Mouse (Mus musculus): ENCODE data around the gene Slc7a5. TPM values are rescaled to one million over a fixed set of nuclear protein-coding genes. Genes with fewer than 3 reads are reported as not detected.

Gene Slc7a5
- total RNA-seq, 2 experiments from 2014 or later: 150 to 153 TPM

DNA sequence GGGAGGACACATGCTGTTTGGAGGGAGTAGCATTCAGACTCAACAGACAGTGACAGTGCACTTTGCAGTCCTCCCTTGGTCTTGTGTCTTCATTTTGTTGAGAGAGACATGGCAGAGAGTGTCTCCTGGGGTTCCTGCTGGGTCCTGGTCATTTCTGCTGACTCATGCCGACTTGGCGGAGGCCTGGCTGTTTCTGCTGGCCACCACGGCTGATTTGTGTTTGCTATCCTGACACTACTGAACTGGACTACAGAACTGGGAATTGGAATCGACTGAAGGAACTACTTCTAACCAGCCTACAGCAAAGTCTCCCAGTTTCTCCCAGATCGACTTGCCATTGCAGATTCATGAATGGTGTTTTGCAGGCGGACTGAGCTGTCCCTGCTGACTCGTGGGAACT is 31.2 kb upstream of the Slc7a5 start:
- DNase-seq: no peak
- intact Hi-C loops (cut with DNase I): no loop called here

DNA sequence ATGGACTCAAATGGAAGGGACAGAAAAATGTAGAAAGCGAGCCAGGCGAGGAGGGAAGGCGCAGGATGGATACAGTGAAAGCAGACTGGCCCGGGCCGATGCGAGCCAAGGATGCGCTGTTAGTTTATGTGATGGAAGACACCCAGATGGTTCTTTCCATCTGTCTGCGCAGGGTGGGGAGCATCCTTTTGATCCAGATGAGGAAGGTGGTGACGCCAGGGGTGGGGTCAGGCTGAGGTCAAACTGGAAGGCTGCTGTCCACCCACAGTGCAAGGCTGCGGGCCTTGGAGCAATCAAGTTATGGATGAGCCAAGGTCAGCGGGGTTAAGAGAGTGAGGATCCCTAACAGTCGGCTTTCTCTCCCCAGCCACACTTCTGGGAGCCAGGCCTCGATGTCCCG is 28.9 kb upstream of the Slc7a5 start:
- intact Hi-C loops (cut with DNase I): no loop called here
- DNase-seq: peak; percentile 57

DNA sequence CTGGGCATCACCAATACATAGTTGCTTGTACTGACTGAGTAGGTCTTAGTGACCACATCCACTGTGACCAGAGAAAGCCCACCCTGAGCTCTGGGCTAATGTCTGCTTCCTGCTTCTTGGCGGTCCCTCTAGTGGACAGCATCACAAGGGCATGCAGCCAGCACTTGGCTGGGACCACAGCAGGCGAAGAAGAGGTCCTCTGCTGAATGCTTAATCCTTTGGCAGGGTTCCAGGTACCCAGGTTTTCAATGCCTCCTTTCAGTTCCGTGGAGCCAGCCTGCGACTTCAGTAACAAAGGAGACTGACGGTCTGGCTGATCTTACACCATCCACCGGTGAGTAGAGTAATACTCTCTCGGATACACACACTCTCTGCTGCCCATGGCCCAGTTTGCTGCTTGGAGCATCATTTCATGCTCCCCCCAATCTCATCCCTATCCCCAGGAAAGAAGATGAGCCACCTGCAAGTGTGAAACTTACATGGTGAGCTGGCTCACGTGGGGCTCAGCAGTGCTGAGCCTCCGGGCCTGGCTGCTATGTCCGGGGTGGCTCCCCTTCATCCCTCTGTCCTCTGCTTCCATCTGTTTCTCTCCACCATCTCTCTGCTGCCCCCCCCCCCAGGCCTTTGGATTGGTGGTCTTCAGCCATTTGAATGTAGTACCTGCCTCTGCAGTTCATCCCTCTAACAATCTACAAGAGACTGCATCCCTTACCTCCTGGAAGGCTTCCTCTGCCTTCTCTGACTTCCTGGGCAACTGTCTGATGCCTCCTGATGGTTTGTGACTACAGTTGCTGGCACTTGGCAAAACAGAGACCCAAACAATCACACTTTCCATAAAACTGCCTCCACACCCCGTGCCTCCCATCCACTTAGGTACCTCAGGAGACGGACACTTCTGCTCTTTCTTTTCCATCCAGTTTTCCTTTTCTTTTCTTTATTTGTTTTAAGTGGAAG is 28.1 kb upstream of the Slc7a5 start:
- peak; percentile 98 for DNase-seq
- intact Hi-C loops (cut with DNase I): no loop called here

DNA sequence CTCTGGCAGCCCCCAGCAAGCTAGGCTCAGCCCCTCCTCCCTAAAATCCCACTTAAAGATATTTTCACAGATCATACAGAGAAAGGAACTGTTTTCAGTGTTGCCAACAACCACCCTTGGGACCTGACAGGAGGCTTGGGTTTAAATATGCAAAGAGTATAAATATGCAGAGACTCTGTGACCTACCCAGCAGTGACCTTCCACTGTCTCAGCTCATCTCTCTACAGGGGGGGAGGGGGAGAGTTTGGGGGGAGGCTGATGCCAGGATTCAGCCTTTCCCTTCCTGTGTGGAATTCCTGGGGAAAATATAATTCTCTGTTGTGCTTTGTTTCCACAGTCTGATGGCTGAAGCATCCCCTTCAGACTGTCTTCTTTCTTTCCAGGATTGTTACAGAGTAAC is 27.4 kb upstream of the Slc7a5 start:
- intact Hi-C loops (cut with DNase I): no loop called here

DNA sequence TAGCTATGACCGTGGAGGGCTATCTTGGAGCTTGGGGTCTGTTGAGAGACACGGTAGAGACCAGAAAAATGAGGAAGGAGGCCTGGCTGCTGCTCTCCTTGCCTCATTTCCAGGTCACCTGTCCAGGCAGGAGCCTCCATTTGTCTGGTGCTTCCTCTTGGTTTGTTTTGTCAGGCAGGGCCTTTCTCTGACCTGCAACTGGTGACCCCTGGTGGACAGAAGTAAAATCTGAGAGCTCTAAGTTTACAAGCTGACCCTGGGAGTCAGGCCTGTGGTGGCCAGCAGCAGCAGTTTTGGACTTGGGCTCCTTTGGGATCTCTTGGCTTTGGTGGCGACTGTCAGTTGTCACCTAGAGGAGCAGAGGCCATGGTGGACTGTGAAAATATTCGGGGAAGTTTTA is 27.0 kb upstream of the Slc7a5 start:
- DNase-seq: peak; percentile 49
- intact Hi-C loops (cut with DNase I): no loop called here

More for the DNA sequence above, 27.4 kb upstream of the Slc7a5 start:
- DNase-seq: no peak

DNA sequence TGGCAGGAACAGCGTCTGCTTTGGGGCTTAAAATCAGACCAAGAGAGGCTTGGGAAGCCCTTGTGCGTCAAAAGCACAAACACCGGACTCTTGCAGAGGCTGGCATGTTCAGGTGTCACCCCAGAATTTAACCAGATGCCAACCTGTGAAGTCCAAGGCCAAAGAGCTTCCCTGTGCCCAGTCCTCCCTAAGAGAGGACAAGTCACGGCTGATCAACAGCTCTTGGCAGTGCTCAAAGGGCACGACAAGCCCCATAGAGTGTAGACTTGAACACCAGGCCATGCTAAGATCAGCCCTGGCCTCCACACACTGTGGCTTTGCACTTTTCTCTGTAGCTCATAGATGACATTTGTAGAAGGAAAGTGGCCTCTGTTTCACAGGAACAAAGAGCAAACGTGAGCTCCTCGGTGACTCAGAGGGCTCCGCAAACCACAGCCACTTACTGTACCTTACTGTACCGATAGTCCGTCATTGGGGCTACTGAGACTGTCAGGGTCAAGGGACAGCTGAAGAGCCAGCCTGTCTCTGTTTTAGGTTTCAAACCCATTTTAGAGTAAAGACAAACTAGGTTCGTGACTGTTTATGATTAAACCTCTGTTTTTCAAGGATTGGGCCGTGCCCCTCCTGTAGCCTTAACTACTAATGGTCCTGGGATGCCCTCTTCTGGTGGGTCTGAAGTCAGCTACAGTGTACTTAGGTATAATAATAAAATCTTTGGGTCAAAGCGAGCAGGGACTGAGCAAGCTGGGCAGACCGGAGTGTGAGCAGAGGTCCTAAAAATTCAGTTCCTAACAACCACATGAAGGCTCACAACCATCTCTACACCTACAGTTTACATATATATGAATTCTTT is 25.4 kb upstream of the Slc7a5 start:
- no peak for DNase-seq
- intact Hi-C loops (cut with DNase I): no loop called here

DNA sequence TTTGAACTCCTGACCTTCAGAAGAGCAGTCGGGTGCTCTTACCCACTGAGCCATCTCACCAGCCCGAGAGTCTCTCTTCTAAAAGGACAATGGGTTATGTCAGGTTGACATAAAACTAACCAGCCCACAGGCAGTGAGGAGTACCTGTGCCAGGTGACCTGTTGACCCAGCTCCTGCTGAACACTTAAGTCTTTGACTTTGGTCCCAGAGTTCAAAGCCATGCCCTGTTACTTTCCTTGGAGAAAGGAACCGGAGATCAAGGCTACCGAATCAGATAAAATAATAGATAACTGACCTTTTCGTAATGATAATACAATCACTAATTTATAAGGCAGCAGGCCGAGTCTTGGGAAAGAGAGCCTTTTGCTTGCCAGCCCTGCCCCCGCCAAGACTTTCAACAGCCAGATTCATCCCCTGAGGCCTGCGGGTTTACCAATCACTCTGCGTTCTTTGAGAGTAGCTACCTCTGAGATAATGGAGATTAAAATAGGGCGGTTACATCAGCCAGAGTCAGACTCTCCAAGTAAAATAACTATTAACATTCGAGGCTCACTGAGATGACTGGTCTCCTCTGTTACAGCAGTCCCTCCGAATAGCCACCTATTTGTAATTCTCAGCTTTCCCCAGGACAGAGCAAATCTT is 24.7 kb upstream of the Slc7a5 start:
- no peak for DNase-seq
- intact Hi-C loops (cut with DNase I): no loop called here

DNA sequence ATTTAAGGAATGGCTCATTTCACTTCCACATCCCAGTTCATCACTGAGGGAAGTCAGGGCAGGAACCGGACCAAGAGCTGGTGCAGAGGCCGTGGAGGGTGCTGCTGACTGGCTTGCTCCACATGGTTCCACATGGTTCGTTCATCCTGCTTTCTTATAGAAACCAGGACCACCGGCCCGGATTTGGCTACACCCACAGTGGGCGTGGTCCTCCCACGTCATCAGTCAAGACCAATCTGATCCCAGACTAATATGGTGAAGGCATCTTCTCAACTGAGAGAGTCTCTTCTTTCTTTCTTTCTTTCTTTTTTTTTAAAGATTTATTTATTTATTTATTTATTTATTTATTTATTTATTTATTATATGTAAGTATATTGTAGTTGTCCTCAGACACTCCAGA is 24.1 kb upstream of the Slc7a5 start:
- intact Hi-C loops (cut with DNase I): no loop called here

DNA sequence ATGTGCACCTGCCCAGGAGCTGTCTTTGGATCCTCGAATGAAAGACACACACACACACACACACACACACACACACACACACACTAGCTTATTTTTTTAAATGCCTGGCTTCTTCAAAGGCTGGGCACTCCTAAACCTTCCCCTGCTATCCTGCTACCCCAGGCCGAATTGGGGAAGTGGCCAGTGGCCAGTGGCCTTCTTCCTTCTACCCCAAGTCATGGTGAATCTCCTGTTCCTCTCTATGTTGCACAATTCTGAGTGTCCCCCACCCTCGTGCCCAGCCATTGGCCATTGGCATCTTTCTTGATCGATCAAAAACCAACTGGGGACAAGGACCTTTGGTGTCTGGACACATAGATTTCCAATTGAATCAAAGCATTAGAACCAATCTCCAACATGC is 22.6 kb upstream of the Slc7a5 start:
- DNase-seq: no peak
- intact Hi-C loops (cut with DNase I): no loop called here

More for the DNA sequence above, 24.1 kb upstream of the Slc7a5 start:
- no peak for DNase-seq

DNA sequence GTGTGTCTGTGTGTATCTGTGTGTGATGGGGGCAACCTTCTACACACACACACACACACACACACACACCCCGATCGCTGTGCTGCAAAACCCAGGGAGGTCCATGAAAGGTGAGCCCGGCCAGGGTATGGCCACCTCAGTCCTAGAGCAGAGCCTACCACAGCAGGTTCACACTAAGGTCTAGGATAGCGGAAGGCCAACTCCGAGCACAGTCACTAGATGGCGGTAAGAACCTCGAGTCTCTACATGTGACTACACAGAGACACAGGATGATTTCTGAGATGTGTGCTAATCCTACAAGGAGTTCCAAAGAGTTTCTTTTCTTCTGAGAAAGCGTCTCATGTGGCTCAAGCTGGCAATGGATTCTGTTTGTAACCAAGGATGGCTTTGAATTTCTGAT is 19.8 kb upstream of the Slc7a5 start:
- DNase-seq: peak; percentile 62
- intact Hi-C loops (cut with DNase I): no loop called here

DNA sequence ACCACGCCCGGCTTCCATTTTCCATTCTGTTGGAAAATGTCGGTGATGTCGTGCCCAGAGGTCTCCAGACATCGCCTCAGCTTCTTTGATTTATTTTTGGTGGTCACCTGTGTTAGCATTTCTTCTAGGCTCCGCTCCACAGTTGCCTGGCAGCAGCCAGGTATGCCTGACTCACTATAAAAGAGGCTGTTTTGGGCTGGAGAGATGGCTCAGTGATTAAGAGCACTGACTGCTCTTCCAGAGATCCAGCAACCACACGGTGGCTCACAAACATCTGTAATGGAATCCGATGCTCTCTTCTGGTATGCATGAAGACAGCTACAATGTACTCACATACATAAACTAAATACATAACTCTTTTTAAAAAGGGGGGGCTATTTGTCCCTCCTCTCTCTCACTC is 18.8 kb upstream of the Slc7a5 start:
- DNase-seq: no peak
- intact Hi-C loops (cut with DNase I): no loop called here

DNA sequence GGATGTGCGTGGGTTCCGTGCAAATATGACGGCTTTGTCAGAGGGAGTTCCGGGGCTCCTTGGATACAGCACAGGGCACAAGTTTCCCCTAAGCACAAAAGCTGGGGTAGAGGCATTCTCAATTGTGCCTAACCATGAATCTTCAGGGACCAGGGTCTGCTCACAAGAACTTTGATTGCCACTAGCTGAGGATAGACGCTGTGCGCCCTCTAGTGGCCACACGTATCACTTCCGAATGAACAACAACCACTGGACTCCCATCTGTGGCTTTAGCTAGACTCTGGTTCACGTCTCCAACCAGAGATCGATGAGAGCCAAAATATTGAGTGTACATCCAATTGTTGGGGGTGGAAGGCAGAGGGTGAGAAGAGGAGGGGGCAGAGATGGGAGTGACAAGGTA is 18.1 kb upstream of the Slc7a5 start:
- intact Hi-C loops (cut with DNase I): no loop called here

DNA sequence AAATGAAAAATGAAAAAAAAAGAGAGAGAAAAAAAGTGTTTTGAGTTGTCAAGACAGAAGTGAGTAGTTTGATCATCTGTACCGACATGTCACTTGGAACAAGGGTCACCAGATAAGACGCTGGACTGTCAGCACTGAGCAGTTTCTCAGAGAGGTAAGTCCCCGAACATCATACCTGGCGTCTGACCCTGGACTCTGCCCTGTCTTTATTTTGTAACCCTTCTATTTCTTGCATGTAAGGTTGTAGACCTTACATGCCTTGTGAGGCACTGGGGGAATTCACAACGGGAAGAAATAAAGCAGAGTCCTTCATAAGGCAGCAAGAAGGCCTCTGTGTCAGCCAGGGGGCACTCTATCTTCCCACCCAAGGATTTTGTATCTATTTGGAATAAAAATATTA is 17.2 kb upstream of the Slc7a5 start:
- intact Hi-C loops (cut with DNase I): no loop called here
- DNase-seq: no peak

More for the DNA sequence above, 18.1 kb upstream of the Slc7a5 start:
- peak; percentile 87 for DNase-seq

DNA sequence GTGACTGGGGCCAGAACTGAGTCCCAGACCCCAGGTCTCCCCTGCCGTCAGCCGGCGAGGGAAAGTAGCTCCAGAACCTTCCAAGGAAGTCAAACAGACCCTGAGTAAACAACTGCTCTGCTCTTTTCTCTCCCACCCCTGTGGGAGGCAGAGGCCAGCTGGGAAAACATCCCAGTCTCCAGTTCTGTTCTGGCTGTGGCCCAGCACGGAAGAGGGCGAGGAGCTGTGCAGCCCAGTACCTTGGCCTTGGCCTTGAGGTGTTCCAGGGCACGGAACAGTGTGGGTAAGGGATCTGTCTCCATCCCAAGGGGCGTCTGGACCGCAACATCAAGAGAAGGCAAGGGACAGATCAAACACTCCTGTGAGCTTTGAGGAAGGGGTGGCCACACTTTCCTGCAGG is 14.6 kb upstream of the Slc7a5 start:
- DNase-seq: no peak

DNA sequence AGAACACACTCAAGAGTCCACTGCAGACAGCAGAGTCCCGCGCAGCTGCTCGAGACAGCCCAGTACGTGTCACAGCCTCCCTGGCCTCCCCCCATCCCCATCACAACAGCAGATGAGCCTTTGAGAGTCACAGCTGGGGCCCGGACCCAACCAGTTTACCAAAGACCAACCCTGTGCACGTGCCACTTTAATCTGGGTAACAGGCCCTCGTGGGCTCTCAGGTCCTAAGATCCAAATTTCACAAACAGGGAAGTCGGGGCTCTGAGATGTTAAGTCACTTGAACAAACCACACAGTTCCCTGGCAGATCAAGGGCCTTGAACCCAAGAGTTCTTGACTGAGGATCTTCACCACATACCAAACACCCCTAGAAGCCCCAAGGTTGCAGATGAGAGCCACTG is 14.1 kb upstream of the Slc7a5 start:
- DNase-seq: no peak
- intact Hi-C loops (cut with DNase I): no loop called here

More for the DNA sequence above, 14.6 kb upstream of the Slc7a5 start:
- intact Hi-C loops (cut with DNase I): no loop called here

DNA sequence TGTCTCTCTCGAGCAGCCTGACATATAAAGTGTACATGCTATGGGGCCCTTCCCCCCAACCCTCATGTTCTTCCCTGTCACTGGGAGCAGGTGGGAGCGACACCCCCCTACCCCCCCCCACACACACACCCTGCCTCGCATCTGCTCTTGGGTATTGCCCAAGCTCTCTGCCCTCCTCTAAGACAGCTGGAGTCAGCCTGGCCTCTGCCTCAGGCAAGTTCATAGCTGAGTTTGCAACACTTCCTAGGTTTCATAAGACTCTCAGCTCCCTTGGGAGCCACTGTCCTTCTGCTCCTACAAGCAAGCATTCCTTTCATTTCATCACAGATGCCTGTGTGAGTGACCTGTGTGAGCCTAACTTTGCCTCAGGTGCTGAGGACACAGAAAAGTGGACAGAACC is 12.2 kb upstream of the Slc7a5 start:
- intact Hi-C loops (cut with DNase I): no loop called here
- DNase-seq: no peak

DNA sequence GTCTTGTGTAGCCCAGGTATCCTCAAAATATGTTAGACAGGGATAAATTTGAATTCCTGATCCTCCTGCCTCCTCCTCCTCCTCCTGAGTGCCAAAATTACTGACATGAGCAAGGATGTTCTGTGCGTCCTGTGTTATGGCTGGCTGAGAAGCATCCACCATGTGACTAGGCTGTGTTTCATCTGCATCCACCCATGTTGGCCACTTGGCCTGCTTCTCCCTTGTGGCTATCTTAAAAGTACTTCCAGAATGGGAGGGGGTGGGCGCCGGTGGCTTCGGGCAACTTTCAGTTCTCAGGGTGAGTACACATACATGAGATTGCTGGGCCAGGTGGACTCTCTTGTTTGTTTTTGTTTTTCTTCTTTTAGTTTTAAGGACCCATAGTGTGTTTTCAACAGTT is 11.7 kb upstream of the Slc7a5 start:
- DNase-seq: no peak
- intact Hi-C loops (cut with DNase I): no loop called here

DNA sequence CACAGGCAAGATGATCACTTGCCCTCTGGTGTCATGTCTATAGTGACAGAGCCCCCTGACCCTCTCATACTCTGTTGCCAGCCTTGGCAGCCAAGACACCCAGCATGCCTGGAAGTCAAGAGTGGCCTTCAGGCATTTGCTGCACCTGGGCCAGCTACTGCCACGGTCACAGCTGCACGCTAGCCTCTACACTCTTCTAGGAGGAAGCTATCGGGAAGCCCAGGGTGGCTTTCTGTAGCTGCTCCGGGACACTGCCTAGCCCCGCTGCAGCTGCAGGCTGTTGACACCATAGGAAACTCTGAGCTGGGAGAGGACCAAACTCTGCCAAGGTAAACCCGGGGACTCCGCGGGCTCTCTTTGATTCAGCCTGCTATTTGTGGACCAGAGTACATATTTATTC is 5.9 kb upstream of the Slc7a5 start:
- no peak for DNase-seq
- intact Hi-C loops (cut with DNase I): no loop called here

DNA sequence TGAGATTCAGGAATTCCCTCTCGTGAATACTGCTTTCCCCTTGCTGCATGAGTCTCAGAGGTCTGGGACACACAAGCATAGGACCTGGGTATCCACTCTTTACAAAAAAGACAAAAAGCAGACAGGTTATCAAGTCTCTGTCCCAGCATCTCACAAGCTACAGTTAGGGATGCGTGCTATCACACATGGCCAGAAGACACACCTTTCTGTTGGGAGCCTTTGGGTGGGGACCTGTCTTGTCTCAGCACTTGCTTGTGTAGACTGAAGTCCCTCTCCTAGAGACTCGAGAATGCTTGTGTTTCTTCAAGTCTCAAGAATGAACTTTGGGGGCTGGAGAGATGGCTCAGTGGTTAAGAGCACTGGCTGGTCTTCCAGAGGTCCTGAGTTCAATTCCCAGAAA is 5.3 kb upstream of the Slc7a5 start:
- DNase-seq: no peak
- intact Hi-C loops (cut with DNase I): no loop called here

DNA sequence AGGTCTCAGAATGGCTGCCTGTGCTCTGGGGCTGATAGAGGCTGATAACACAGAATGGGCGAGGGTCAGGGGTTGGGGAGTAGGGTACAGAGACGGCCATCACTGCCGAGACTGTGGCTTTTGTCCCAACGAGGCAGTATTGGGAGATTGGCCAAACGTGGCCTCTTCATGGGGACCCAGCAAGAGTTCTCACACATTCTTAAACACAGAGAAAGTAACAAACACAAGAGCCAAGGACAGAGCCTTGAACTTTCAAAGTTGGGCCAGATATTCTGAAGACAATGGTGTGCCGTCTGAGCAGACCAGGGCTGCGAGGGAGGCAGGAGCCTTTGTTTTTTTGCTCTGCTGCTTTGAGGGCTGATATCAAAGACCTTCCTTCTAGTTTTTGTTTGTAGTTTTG is 4.5 kb upstream of the Slc7a5 start:
- no peak for DNase-seq
- intact Hi-C loops (cut with DNase I): no loop called here

DNA sequence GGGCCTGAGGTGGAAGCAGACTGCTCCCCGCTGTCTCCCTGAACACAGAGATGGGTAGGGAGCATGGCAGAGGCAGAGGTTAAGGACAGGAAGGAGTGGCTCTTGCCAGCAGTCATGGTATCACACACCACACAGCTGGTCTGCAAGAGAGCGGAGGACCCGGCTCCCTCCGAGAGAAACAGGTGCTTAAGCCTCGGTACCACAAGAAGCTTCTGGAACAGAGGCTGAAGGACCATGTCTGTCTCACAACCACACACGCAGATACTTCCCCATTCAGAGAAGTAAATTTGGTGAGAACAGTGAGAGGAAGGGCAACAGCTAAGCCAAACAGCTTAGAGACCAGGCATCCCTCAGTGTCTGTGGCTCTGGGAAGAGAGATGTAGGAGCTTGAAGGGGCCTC is 3.9 kb upstream of the Slc7a5 start:
- DNase-seq: no peak
- intact Hi-C loops (cut with DNase I): no loop called here
